Mouse (Mus musculus): ENCODE results near the gene Amz2.
"Not testable (repeated sequence)": the region's sequence is repeated elsewhere in the genome, so short reads cannot be mapped to it uniquely, and the experiment has no call there.

Gene Amz2

GRCm38 (mm10) chr11:109470921-109471861 is 45.4 kb downstream of the Amz2 start:
- no peak for DNase-seq (ENCODE audit: low read depth, low spot score)

GRCm38 (mm10) chr11:109472171-109472691 is 46.5 kb downstream of the Amz2 start:
- DNase-seq (ENCODE audit: low read depth, low spot score), result no peak

DNA sequence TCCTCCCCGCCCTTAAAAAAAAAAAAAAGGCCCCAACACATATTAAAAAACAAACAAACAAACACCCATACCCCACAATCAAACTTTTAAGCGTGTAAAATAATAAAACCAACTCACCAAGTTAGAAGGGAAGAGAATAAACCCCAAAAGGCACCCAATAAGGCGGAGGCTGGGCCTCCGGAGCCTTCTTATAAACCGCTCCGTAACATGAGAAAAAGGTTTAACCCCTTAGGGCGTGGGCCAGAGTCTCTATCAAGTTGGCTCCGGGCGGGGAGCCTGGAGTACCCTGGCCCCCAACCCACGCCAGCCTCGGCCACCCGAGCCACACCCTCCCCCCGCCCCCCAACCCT is 47.0 kb downstream of the Amz2 start:
- DNase-seq (ENCODE audit: low read depth, low spot score), result peak; percentile 26

- peak; percentile 69 for DNase-seq (ENCODE audit: low read depth, low spot score)
Measured at GRCm38 (mm10) chr11:109473171-109474085, 47.7 kb downstream of the Amz2 start, which contains the start of the genes Arsg and Slc16a6. TSS of gene Arsg (plus strand) at chr11:109473374. TSS of gene Slc16a6 (minus strand) at chr11:109473598.

DNA sequence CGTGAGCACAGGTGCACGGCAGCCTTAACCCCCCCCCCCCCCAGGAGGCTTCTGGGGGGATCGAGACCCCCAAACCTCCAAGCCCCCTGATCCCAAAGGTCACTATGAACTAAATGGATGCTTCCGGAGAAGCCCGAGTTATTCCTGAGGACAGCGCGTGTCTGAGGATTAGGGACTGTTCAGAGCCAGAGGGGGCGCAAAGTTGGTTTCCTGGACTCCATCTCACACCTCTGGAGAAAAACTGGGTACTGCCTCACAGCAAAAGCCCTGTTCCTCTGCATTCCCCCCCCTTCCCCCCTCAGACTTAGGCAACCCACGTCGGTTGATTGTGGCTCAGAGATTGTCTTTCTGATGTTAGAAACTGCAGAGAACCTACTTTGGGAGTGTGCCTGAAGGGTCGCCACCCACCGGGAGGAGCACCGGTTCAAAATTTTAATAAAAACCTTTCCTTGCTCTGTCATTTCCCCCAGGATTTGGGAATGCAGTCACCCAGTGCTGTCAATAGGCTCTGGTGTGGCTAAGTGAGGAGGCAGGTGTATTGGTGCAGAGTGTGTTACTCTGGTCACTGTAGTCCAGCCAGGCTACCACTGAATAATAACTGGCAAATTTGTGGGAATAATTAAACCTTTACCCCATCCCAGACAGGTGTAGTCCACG is 48.5 kb downstream of the Amz2 start:
- DNase-seq (ENCODE audit: low read depth, low spot score), result no peak

DNA sequence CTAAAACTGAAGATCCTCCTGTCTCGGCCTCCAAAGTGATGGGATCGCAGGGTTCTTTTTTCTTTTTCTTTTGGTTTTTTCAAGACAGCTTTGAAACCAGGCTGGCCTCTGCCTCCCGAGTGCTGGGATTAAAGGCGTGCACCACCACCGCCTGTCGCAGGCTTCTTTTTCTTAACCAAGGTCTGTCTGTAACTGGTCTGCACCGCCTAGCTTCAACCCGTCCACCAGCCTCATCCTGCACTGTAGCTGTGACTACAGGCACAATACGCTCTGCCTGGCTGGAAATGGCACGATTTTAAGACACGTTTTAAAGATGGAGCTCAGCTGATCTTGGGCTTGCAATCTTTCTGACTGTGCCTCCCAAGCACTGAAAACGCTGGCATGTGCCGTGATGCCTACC is 49.1 kb downstream of the Amz2 start:
- DNase-seq (ENCODE audit: low read depth, low spot score), result no peak

GRCm38 (mm10) chr11:109475717-109476116 is 50.0 kb downstream of the Amz2 start:
- DNase-seq (ENCODE audit: low read depth, low spot score), result no peak

DNA sequence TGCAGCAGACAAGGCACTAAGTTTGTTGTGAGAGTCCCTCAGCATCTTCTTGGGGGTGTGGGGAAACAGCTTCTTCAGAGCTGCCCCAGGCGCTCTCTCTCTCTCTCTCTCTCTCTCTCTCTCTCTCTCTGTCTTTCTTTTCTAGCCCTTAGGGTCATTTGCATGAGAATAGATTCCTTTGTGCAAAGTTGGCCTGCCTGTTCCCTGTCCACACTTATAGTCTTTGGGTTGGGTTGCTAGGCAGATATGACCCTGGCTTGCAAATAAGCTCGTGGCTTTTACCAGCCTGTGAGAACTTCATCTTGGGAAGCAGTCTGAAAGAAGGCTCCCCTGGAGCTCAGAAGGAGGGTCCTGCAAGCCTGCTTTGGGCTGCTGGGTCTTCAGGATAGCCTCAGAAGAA is 50.5 kb downstream of the Amz2 start:
- peak; percentile 22 for DNase-seq (ENCODE audit: low read depth, low spot score)

DNA sequence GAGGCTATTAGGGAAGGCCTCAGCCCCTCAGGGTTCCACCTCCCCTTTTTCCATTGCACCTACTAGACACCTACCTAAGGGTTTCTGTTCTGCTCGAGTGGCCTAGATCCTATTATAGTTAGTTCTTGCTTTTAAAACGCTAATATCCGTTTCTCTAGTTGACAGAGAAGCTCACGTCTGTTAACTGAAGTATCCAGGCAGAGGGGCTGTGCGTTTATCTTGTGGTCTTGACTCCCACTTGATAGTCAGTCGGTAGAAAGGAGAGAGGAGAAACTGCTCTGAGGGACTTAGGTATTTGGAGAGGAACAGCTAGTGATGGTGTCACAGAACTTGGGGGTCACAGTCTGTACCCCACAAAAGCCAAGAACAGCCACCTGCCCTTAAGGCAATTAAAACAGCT is 50.9 kb downstream of the Amz2 start:
- DNase-seq (ENCODE audit: low read depth, low spot score), result no peak

DNA sequence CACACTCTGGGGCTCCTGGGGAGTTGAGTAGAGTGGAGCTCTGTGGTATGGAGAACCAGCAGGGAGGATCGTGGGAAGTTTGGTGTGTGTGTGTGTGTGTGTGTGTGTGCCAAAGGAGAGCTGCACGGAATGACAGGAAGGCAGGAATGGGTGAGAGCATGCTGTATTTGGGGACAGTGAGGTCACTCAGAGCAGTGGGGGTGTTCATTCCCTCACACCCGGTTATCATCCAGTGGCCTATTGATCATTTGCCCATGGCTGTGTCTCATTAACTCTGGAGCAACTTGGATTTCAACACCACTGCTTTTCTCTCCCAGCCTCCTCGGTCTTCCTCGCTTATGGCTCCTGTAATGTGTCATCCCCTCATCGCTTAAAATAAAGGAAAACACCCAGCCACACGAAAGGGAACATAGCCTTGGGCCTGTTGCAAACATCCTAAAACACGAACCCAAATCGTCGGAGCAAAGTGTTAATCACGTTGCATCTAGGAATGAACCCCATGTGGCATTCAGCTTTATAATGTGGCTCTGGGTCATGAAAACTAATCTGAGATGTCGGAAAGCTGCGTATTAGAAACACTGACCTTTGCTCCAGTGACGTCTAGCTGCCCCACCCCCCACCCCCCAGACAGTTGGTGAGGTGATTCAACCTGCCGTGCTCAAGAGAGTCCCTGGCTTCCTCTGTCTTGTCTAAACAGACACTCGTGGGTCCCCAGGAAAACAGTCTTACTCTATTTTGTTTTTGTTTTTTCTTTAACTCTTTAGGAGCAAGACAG is 52.0 kb downstream of the Amz2 start:
- no peak for DNase-seq (ENCODE audit: low read depth, low spot score)

DNA sequence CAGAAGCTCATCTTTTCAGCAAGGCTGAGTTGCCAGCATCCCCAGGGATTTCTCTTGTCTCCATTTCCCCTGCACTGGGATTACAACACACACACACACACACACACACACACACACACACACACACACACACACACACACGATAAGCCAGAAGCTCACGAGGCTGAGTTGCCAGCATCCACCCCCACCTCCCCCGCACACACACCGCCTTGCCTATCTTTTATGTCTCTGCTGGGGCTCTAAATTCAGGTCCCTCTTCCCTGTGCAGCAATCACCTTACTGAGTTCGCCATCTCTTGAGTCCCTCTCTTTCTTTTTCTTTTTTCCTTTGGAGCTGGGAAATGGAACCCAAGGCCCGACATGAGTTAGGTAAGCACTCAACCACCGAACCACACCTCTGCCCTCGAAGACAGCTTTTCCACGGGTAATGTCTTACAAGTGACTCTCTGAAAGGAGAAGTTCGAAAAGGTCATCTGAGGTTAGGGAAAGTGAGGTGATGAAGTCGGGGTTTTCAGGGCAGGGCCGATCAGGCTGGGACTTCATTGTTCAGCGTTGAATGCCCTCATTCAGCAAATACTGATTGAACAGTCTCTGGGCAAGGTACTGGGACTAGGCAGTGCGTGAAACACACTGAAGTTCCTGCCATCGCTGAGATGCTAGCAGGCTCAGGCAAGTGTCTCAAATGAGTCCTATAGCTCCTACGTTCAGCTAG is 54.0 kb downstream of the Amz2 start:
- no peak for DNase-seq (ENCODE audit: low read depth, low spot score)

GRCm38 (mm10) chr11:109480440-109480839 is 54.7 kb downstream of the Amz2 start:
- DNase-seq (ENCODE audit: low read depth, low spot score), result no peak

- DNase-seq (ENCODE audit: low read depth, low spot score), result no peak
Measured at GRCm38 (mm10) chr11:109485398-109486045, 59.8 kb downstream of the Amz2 start.

DNA sequence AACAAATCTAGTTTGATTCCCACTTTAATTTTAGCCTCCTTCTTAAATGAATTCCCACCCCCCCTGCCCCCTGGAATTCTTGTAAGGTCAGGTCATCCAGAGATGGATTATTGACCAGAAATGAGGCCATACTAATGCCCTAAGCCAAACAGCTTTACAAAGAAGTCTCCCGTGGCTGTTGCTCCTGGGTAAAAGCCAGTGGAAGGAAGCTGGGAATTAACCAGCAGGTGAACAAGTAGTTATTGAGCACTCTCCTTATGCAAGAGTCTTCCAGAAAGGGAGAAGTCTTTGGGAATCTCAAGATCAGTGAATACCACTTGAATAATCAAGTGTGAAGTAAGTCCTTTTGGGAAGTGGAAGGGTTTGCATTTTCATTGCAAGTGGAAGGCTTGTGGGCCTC is 61.4 kb downstream of the Amz2 start:
- no peak for DNase-seq (ENCODE audit: low read depth, low spot score)

GRCm38 (mm10) chr11:109487991-109488684 is 62.4 kb downstream of the Amz2 start:
- DNase-seq (ENCODE audit: low read depth, low spot score), result no peak

- DNase-seq (ENCODE audit: low read depth, low spot score), result no peak
Measured at GRCm38 (mm10) chr11:109489763-109490162, 64.0 kb downstream of the Amz2 start.

DNA sequence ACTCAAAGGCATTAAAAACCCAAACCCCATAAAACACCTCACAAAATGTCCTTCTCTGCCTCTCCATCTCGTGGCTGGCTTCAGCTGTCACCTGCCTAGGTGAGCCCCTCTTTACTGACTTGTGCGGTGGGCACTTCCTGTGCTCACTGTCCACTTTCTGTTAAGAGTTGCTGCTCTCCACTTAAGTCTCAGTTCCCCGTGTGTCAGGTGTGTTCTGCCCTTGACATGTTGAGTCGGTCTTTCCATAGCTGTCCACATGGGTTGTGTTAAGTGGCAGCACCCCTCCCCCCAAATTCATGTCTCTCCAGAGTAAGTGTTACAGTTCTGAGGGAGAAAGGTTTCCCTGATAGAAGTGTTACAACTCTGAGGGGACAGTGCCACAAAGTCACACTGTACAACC is 66.1 kb downstream of the Amz2 start:
- no peak for DNase-seq (ENCODE audit: low read depth, low spot score)

GRCm38 (mm10) chr11:109492847-109493464 is 67.2 kb downstream of the Amz2 start:
- DNase-seq (ENCODE audit: low read depth, low spot score), result not testable (repeated sequence)

Measured in brain, embryonic 18.5 days (tissue).